ENCODE assay signal across 26 mouse cellular contexts in the genomic region with DNA sequence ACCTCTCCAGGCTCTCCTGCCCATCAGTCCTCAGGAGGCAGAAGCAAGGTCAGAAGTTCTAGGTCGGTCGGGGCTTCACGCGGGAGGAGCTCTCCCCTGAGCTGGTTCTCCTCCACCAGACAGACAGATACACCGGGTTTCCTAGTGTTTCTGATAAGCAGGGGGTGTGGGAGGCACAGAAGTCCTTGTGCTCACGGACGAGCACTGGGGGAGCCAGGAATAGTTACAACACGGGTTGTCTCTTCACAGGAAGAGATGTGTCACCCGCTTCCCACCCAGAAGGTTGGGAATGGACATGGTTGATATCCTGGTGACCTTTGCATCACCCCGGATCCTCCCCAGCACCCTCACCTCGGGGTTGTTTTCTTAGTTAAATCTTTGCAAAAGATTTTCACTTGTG. TPM values are rescaled to one million over a fixed set of nuclear protein-coding genes. Genes with fewer than 3 reads are reported as not detected.
DNase-seq lines count a peak whose midpoint lies in the region; ATAC-seq and TF ChIP-seq lines count a peak whose summit lies in the region.
"Had no signal": no experiment of that assay in that cellular context is flagged by ENCODE, and none has a peak within 500 bp of the region (broad histone marks: within the 10 kb centered on the region; RNA-seq: fewer than 3 reads in every experiment).

No protein-coding gene starts in this region.

- H3K4me2 ChIP-seq in heart, embryonic 13.5 days, result peak overlapping the region; percentile 6; the same call in 1 of the 2 replicates
- no peak overlapping the region for H3K4me2 ChIP-seq in kidney, embryonic 15.5 days
- H3K4me2 ChIP-seq in CH12.LX (ENCODE audit: insufficient read depth, low read depth, poor library complexity, severe bottlenecking), result no peak overlapping the region
- H3K4me2 ChIP-seq: forebrain, embryonic 13.5 days; midbrain, embryonic 11.5 days had no signal

- H3K9ac ChIP-seq in heart, embryonic 13.5 days, result peak overlapping the region; percentile 60; the same call in 1 of the 2 replicates
- H3K9ac ChIP-seq in kidney, embryonic 15.5 days, result no peak overlapping the region
- no peak overlapping the region for H3K9ac ChIP-seq in CH12.LX (ENCODE audit: insufficient read depth, low read depth)

- no peak for TF ChIP-seq POLR2A in kidney, adult 2 months (IDR thresholded peaks at IDR 0.05; ENCODE audit: low read depth, low read length)
- no peak for TF ChIP-seq POLR2A in CH12.LX (IDR thresholded peaks at IDR 0.05; ENCODE audit: low read depth, low read length)

- TF ChIP-seq EP300 in CH12.LX (IDR thresholded peaks at IDR 0.05; ENCODE audit: low read length), result no peak

- peak; percentile 10; the same call in 1 of the 2 replicates for ATAC-seq in heart, embryonic 13.5 days (ENCODE audit: extremely low read depth, insufficient number of reproducible peaks, low FRiP score, low TSS enrichment)
- ATAC-seq in kidney, embryonic 15.5 days (replicated peaks; ENCODE audit: low FRiP score), result no peak
- ATAC-seq: forebrain, embryonic 13.5 days; hindbrain, postnatal 0 days; intestine, embryonic 16.5 days had no signal

- H3K79me2 ChIP-seq in CH12.LX (replicated peaks; ENCODE audit: control insufficient read depth, extremely low read depth, insufficient read depth, poor library complexity, severe bottlenecking), result no peaks in the 10 kb centered on the region

- H3K27me3 ChIP-seq in heart, embryonic 13.5 days (replicated peaks), result 0 out of 2 replicates have a peak, but pooled peaks cover 3% of the 10 kb centered on the region
- no peaks in the 10 kb centered on the region for H3K27me3 ChIP-seq in kidney, adult 2 months (replicated peaks; ENCODE audit: control insufficient read depth, insufficient read depth, low read length)
- H3K27me3 ChIP-seq in kidney, embryonic 15.5 days, result 0 out of 2 replicates have a peak, but pooled peaks cover 3% of the 10 kb centered on the region
- no peaks in the 10 kb centered on the region for H3K27me3 ChIP-seq in CH12.LX (replicated peaks)
- H3K27me3 ChIP-seq: forebrain, embryonic 13.5 days had no signal

- H3K27ac ChIP-seq in heart, embryonic 13.5 days (replicated peaks), result peak overlapping the region; percentile 58
- peak overlapping the region; percentile 51 for H3K27ac ChIP-seq in kidney, adult 2 months (ENCODE audit: insufficient read depth, low read depth, low read length)
- no peak overlapping the region for H3K27ac ChIP-seq in kidney, embryonic 15.5 days
- H3K27ac ChIP-seq in CH12.LX (ENCODE audit: insufficient read depth, low read depth), result peak overlapping the region; percentile 49; the same call in 1 of the 2 replicates
- H3K27ac ChIP-seq: forebrain, embryonic 13.5 days; hindbrain, postnatal 0 days had no signal

- no peaks in the 10 kb centered on the region for H3K36me3 ChIP-seq in heart, embryonic 13.5 days
- H3K36me3 ChIP-seq in kidney, adult 2 months (ENCODE audit: control insufficient read depth, insufficient read depth, low read length), result no peaks in the 10 kb centered on the region
- no peaks in the 10 kb centered on the region for H3K36me3 ChIP-seq in kidney, embryonic 15.5 days
- H3K36me3 ChIP-seq in CH12.LX (replicated peaks in 1 of 2; ENCODE audit: control insufficient read depth in 1 of 2, insufficient read depth in 1 of 2, low read length in 1 of 2), result no peaks in the 10 kb centered on the region

- WGBS in heart, embryonic 13.5 days, result 11% methylated on average over 11 of the region's 11 CpGs
- 44% methylated on average over 11 of the region's 11 CpGs for WGBS in kidney, adult 2 months
- WGBS in kidney, embryonic 15.5 days, result 32% methylated on average over 11 of the region's 11 CpGs

- TF ChIP-seq CTCF in kidney, adult 2 months (conservative IDR thresholded peaks at IDR 0.05; ENCODE audit: insufficient read depth, insufficient read length, low read depth, low read length), result no peak
- TF ChIP-seq CTCF in CH12.LX (conservative IDR thresholded peaks at IDR 0.05 in 1 of 2, IDR thresholded peaks at IDR 0.05 in 1 of 2; ENCODE audit: low read depth in 2 of 2, low read length in 2 of 2), result no peak

- in situ Hi-C loops in CH12.LX (cut with MboI; ENCODE audit: low pct_ligation_motif_present, low pct_unique_long_range_greater_than_20kb, low sequenced_read_pairs), result loop anchor here (10.0 kb wide), 1 partner anchor 225 kb away; a partner anchor contains a TSS

- no peak overlapping the region for H3K4me3 ChIP-seq in heart, embryonic 13.5 days
- H3K4me3 ChIP-seq in kidney, adult 2 months (ENCODE audit: insufficient read depth, low read depth, low read length), result no peak overlapping the region
- no peak overlapping the region for H3K4me3 ChIP-seq in kidney, embryonic 15.5 days (replicated peaks)
- no peak overlapping the region for H3K4me3 ChIP-seq in CH12.LX (replicated peaks in 1 of 3; ENCODE audit: low read depth in 2 of 3, low read length in 2 of 3, poor library complexity in 1 of 3)
- H3K4me3 ChIP-seq: forebrain, embryonic 13.5 days had no signal

- dilution Hi-C loops in CH12.LX (cut with MboI; ENCODE audit: extremely low pct_ligation_motif_present, extremely low pct_unique_long_range_greater_than_20kb, low sequenced_read_pairs), result no loop called here

- no peak for TF ChIP-seq RAD21 in CH12.LX (IDR thresholded peaks at IDR 0.05; ENCODE audit: low read depth, low read length)

- no peaks in the 10 kb centered on the region for H3K9me3 ChIP-seq in heart, embryonic 13.5 days
- H3K9me3 ChIP-seq in kidney, embryonic 15.5 days (replicated peaks), result no peaks in the 10 kb centered on the region
- no peaks in the 10 kb centered on the region for H3K9me3 ChIP-seq in CH12.LX (replicated peaks; ENCODE audit: low read length)
- H3K9me3 ChIP-seq: forebrain, embryonic 13.5 days had no signal

- peaks cover 17% of the 10 kb centered on the region for H3K4me1 ChIP-seq in heart, embryonic 13.5 days
- no peaks in the 10 kb centered on the region for H3K4me1 ChIP-seq in kidney, adult 2 months (ENCODE audit: control insufficient read depth, insufficient read depth, low read length)
- peaks cover 35% of the 10 kb centered on the region for H3K4me1 ChIP-seq in kidney, embryonic 15.5 days
- H3K4me1 ChIP-seq in CH12.LX (ENCODE audit: control insufficient read depth in 1 of 2, insufficient read depth in 2 of 2), result peaks cover 24 to 68% of the 10 kb centered on the region in 2 experiments
- H3K4me1 ChIP-seq: forebrain, embryonic 13.5 days had no signal

- intact Hi-C loops in heart, postnatal 36 days (cut with DNase I), result no loop called here

- peak; percentile 40 for DNase-seq in adrenal gland, adult 2 months
- DNase-seq in adrenal gland, postnatal 25 days, result no peak
- no peak for DNase-seq in heart, postnatal 36 days
- DNase-seq in kidney, adult 2 months, result peak; percentile 26
- DNase-seq in CH12.LX (ENCODE audit: extremely low read depth), result no peak
- DNase-seq: cerebellum, adult 18-20 months; cerebellum, postnatal 25 days; embryo, embryonic 11 days; gastrocnemius, postnatal 36 days; kidney, postnatal 14 days; layer of hippocampus, postnatal 36 days; lung, adult 18-20 months; lung, postnatal 10 days; thymus, adult 18-20 months; thymus, postnatal 36 days had no signal

RNA-seq across cellular contexts. Expression of a gene that starts 4.4 kb away (rescaled TPM):
- total RNA-seq in adrenal gland, adult 2 months (2021), result under 1 TPM; 0.29 to 0.41 TPM
- polyA plus RNA-seq in adrenal gland, adult 2 months (2012; rRNA removed), result 0.57 and 0.58 TPM in 2 replicates
- total RNA-seq in adrenal gland, postnatal 25 days (2021), result 0.39 TPM in 1 of 2 replicates, not detected in the other
- polyA plus RNA-seq in heart, embryonic 13.5 days (2015; fragmentation: Nextera tagmentation; extraction: Ambion mirVana), result 0.29 and 0.47 TPM in 2 replicates
- under 1 TPM in 1 of 2 experiments, not detected in 1; 0.22 TPM for total RNA-seq in heart, postnatal 36 days (2021)
- 0.22 and 0.23 TPM in 2 replicates for polyA plus RNA-seq in kidney, adult 2 months (2012; rRNA removed)
- polyA plus RNA-seq in kidney, embryonic 15.5 days (2015; fragmentation: Nextera tagmentation; extraction: Ambion mirVana), result 0.19 and 0.29 TPM in 2 replicates
- 0.04 and 0.08 TPM in 2 replicates for total RNA-seq in CH12.LX (2012; rRNA removed)
- total RNA-seq in CH12.LX (2014; rRNA removed), result 0.18 and 0.26 TPM in 2 replicates
- 0.33 and 0.46 TPM in 2 replicates for polyA plus RNA-seq in CH12.LX (2012; ENCODE audit: insufficient read length, low read depth)
- total RNA-seq: hematopoietic stem cell, adult 5-6 weeks; liver, adult 2 months had no signal
- polyA plus RNA-seq: liver, adult 2 months had no signal

RNA-seq across cellular contexts. Expression of a gene that starts 6.0 kb away (rescaled TPM):
- total RNA-seq in adrenal gland, adult 2 months (2021), result under 1 TPM in 1 of 2 experiments, not detected in 1; 0.31 TPM
- 0.40 and 0.86 TPM in 2 replicates for polyA plus RNA-seq in adrenal gland, adult 2 months (2012; rRNA removed)
- not detected in 2 replicates for total RNA-seq in adrenal gland, postnatal 25 days (2021)
- polyA plus RNA-seq in heart, embryonic 13.5 days (2015; fragmentation: Nextera tagmentation; extraction: Ambion mirVana), result 0.11 TPM in 1 of 2 replicates, not detected in the other
- total RNA-seq in heart, postnatal 36 days (2021), result under 1 TPM in 1 of 2 experiments, not detected in 1; 0.22 TPM
- polyA plus RNA-seq in kidney, adult 2 months (2012; rRNA removed), result 0.09 TPM in 1 of 2 replicates, not detected in the other
- 0.21 and 0.24 TPM in 2 replicates for polyA plus RNA-seq in kidney, embryonic 15.5 days (2015; fragmentation: Nextera tagmentation; extraction: Ambion mirVana)
- total RNA-seq in CH12.LX (2012; rRNA removed), result 0.08 TPM in 1 of 2 replicates, not detected in the other
- total RNA-seq in CH12.LX (2014; rRNA removed), result not detected in 2 replicates
- 0.57 and 0.63 TPM in 2 replicates for polyA plus RNA-seq in CH12.LX (2012; ENCODE audit: insufficient read length, low read depth)
- total RNA-seq: hematopoietic stem cell, adult 5-6 weeks; liver, adult 2 months had no signal
- polyA plus RNA-seq: forebrain, embryonic 13.5 days; liver, adult 2 months; midbrain, embryonic 11.5 days; neural tube, embryonic 14.5 days had no signal

RNA-seq across cellular contexts. Expression of a gene that starts 9.8 kb away (rescaled TPM):
- 10 to 100 TPM; 10.9 to 18.6 TPM for total RNA-seq in adrenal gland, adult 2 months (2021)
- 30.0 and 38.2 TPM in 2 replicates for polyA plus RNA-seq in adrenal gland, adult 2 months (2012; rRNA removed)
- 15.7 and 15.8 TPM in 2 replicates for total RNA-seq in adrenal gland, postnatal 25 days (2021)
- polyA plus RNA-seq in heart, embryonic 13.5 days (2015; fragmentation: Nextera tagmentation; extraction: Ambion mirVana), result 5.4 and 6.0 TPM in 2 replicates
- total RNA-seq in heart, postnatal 36 days (2021), result 1 to 10 TPM; 6.2 to 6.7 TPM
- polyA plus RNA-seq in kidney, adult 2 months (2012; rRNA removed), result 8.1 and 8.3 TPM in 2 replicates
- polyA plus RNA-seq in kidney, embryonic 15.5 days (2015; fragmentation: Nextera tagmentation; extraction: Ambion mirVana), result 8.6 and 8.8 TPM in 2 replicates
- total RNA-seq in CH12.LX (2012; rRNA removed) (0.25 TPM in 1 of 2 replicates, not detected in the other), CH12.LX (2014; rRNA removed) (not detected in 2 replicates)
- 0.61 TPM in 1 of 2 replicates, not detected in the other for polyA plus RNA-seq in CH12.LX (2012; ENCODE audit: insufficient read length, low read depth)

RNA-seq across cellular contexts. Expression of a gene that starts 15.1 kb away (rescaled TPM):
- total RNA-seq in adrenal gland, adult 2 months (2021), result 100 to 1,000 TPM in 1 of 2 experiments, 10 to 100 TPM in 1; 54.3 to 225 TPM
- polyA plus RNA-seq in adrenal gland, adult 2 months (2012; rRNA removed), result 569 and 796 TPM in 2 replicates
- total RNA-seq in adrenal gland, postnatal 25 days (2021), result 282 and 444 TPM in 2 replicates
- 2.2 and 3.5 TPM in 2 replicates for polyA plus RNA-seq in heart, embryonic 13.5 days (2015; fragmentation: Nextera tagmentation; extraction: Ambion mirVana)
- total RNA-seq in heart, postnatal 36 days (2021), result 100 to 1,000 TPM in 1 of 2 experiments, 10 to 100 TPM in 1; 44.4 to 158 TPM
- 106 and 116 TPM in 2 replicates for polyA plus RNA-seq in kidney, adult 2 months (2012; rRNA removed)
- polyA plus RNA-seq in kidney, embryonic 15.5 days (2015; fragmentation: Nextera tagmentation; extraction: Ambion mirVana), result 3.7 and 4.7 TPM in 2 replicates
- total RNA-seq in CH12.LX (2012; rRNA removed) (7.9 and 8.5 TPM in 2 replicates), CH12.LX (2014; rRNA removed) (11.0 and 12.4 TPM in 2 replicates)
- polyA plus RNA-seq in CH12.LX (2012; ENCODE audit: insufficient read length, low read depth), result 7.2 and 10.4 TPM in 2 replicates

RNA-seq across cellular contexts. Expression of a gene that starts 23.6 kb away (rescaled TPM):
- total RNA-seq in adrenal gland, adult 2 months (2021), result under 1 TPM in 1 of 2 experiments, not detected in 1; 0.09 TPM
- not detected in 2 replicates for polyA plus RNA-seq in adrenal gland, adult 2 months (2012; rRNA removed)
- not detected in 2 replicates for total RNA-seq in adrenal gland, postnatal 25 days (2021)
- polyA plus RNA-seq in heart, embryonic 13.5 days (2015; fragmentation: Nextera tagmentation; extraction: Ambion mirVana), result 0.86 and 1.1 TPM in 2 replicates
- 1 to 10 TPM in 1 of 2 experiments, under 1 TPM in 1; 0.28 to 2.0 TPM for total RNA-seq in heart, postnatal 36 days (2021)
- polyA plus RNA-seq in kidney, adult 2 months (2012; rRNA removed), result not detected in 2 replicates
- polyA plus RNA-seq in kidney, embryonic 15.5 days (2015; fragmentation: Nextera tagmentation; extraction: Ambion mirVana), result 0.42 and 3.7 TPM in 2 replicates
- not detected in 2 replicates for total RNA-seq in CH12.LX (2012; rRNA removed)
- total RNA-seq in CH12.LX (2014; rRNA removed), result not detected in 2 replicates
- not detected in 2 replicates for polyA plus RNA-seq in CH12.LX (2012; ENCODE audit: insufficient read length, low read depth)
- total RNA-seq: hematopoietic stem cell, adult 5-6 weeks; hindbrain, postnatal 0 days; midbrain, postnatal 0 days had no signal
- polyA plus RNA-seq: forebrain, embryonic 13.5 days; midbrain, embryonic 11.5 days; spleen, adult 2 months had no signal

Comparison
In these comparisons a context has a peak if more than half of its experiments do, and no peak if none do; other contexts are left out.
1. DNase-seq: peak in adrenal gland, adult 2 months (single experiment) and kidney, adult 2 months (single experiment); none in adrenal gland, postnatal 25 days (single experiment), heart, postnatal 36 days (0 of 2) and CH12.LX (single experiment).